Mouse (Mus musculus): ENCODE data around the gene Rab26. TPM values are rescaled to one million over a fixed set of nuclear protein-coding genes. Genes with fewer than 3 reads are reported as not detected.

The Rab26 gene
- total and polyA plus RNA-seq, 3 experiments, result 0.36 to 1.3 (median 0.40) TPM

DNA sequence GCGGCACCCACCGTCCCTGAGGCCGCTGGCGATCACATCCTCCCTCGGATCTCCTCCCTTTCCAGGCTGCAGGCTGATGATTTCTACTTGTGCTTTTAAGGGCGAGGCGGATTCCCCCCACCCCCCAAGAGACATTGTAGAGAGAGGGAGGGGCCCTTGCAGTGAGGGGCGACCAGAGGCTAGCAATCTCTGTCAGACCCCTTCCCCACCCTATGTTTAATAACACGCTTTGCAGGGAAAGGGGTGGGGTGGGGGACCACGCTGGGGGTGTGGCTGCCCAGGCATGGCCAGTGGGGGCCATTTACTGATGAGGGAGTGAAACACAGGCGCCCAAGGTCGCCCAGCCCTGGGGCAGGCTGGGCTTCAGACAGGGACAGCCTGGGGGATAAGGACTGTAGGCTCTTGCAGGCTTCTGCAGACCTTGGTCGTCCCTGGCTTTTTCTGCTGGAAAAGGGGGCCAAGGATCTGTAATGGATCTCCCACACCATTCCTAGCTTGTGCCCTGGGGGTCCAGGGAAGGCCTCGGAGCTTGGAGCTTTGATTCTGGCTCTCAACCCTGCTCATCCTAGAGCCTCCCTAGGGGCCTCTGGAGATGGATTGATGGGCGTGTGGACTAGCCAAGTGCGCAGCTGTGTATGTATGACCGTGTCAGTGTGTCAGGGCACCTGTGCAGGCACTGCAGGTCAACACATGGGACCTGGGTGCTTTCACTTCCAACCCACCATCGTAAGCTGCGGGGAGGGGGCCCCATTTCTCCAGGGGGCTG is 44.6 kb downstream of the Rab26 start:
- TF ChIP-seq RCOR1 (conservative IDR thresholded peaks at IDR 0.05; ENCODE audit: low read depth, low read length) (no peak), ZNF384 (IDR thresholded peaks at IDR 0.05; ENCODE audit: low read depth, low read length) (no peak), TCF12 (IDR thresholded peaks at IDR 0.05; ENCODE audit: low read depth, low read length) (no peak), ETS1 (conservative IDR thresholded peaks at IDR 0.05; ENCODE audit: low read depth, low read length) (no peak), MAZ (IDR thresholded peaks at IDR 0.05; ENCODE audit: low read depth, low read length) (no peak), TBP (conservative IDR thresholded peaks at IDR 0.05; ENCODE audit: low read depth, low read length) (no peak), ZMIZ1 (IDR thresholded peaks at IDR 0.05; ENCODE audit: low read depth, low read length) (no peak), UBTF (IDR thresholded peaks at IDR 0.05; ENCODE audit: low read depth, low read length) (no peak), EP300 (IDR thresholded peaks at IDR 0.05; ENCODE audit: low read length) (no peak), KAT2A (IDR thresholded peaks at IDR 0.05; ENCODE audit: insufficient replicate concordance, low read length) (no peak), CHD1 (IDR thresholded peaks at IDR 0.05; ENCODE audit: low read depth, low read length) (no peak), RAD21 (IDR thresholded peaks at IDR 0.05; ENCODE audit: low read depth, low read length) (no peak)
- Histone ChIP-seq H3K27ac (ENCODE audit: insufficient read depth, low read depth) (no peak overlapping the region), H3K36me3 (replicated peaks in 1 of 2; ENCODE audit: control insufficient read depth in 1 of 2, insufficient read depth in 1 of 2, low read length in 1 of 2) (no peaks in the 10 kb centered on the region), H3K9ac (ENCODE audit: insufficient read depth, low read depth) (no peak overlapping the region), H3K4me2 (ENCODE audit: insufficient read depth, low read depth, poor library complexity, severe bottlenecking) (peak overlapping the region; percentile 76; the same call in 1 of the 2 replicates), H3K4me3 (replicated peaks in 1 of 3; ENCODE audit: low read depth in 2 of 3, low read length in 2 of 3, poor library complexity in 1 of 3) (peak overlapping the region in 1 of 3 experiments; percentile 47), H3K27me3 (replicated peaks) (peaks cover 56% of the 10 kb centered on the region), H3K9me3 (replicated peaks; ENCODE audit: low read length) (no peaks in the 10 kb centered on the region), H3K4me1 (ENCODE audit: control insufficient read depth in 1 of 2, insufficient read depth in 2 of 2) (peaks cover 5 to 6% of the 10 kb centered on the region in 2 experiments; a peak in 2 of 4 replicates), H3K79me2 (replicated peaks; ENCODE audit: control insufficient read depth, extremely low read depth, insufficient read depth, poor library complexity, severe bottlenecking) (no peaks in the 10 kb centered on the region)
- dilution Hi-C loops (cut with MboI; ENCODE audit: extremely low pct_ligation_motif_present, extremely low pct_unique_long_range_greater_than_20kb, low sequenced_read_pairs) (no loop called here), in situ Hi-C loops (cut with MboI; ENCODE audit: low pct_ligation_motif_present, low pct_unique_long_range_greater_than_20kb, low sequenced_read_pairs) (no loop called here)
- DNase-seq (ENCODE audit: extremely low read depth), result no peak

- Histone ChIP-seq H3K79me2 (replicated peaks; ENCODE audit: control insufficient read depth, extremely low read depth, insufficient read depth, poor library complexity, severe bottlenecking) (no peaks in the 10 kb centered on the region), H3K4me1 (ENCODE audit: control insufficient read depth in 1 of 2, insufficient read depth in 2 of 2) (peaks cover 5 to 6% of the 10 kb centered on the region in 2 experiments; a peak in 2 of 4 replicates), H3K27me3 (replicated peaks) (peaks cover 56% of the 10 kb centered on the region), H3K4me3 (replicated peaks in 1 of 3; ENCODE audit: low read depth in 2 of 3, low read length in 2 of 3, poor library complexity in 1 of 3) (peak overlapping the region in 1 of 3 experiments; percentile 47), H3K36me3 (replicated peaks in 1 of 2; ENCODE audit: control insufficient read depth in 1 of 2, insufficient read depth in 1 of 2, low read length in 1 of 2) (no peaks in the 10 kb centered on the region), H3K27ac (ENCODE audit: insufficient read depth, low read depth) (no peak overlapping the region), H3K9me3 (replicated peaks; ENCODE audit: low read length) (no peaks in the 10 kb centered on the region), H3K9ac (ENCODE audit: insufficient read depth, low read depth) (no peak overlapping the region; the same call in 1 of the 2 replicates), H3K4me2 (ENCODE audit: insufficient read depth, low read depth, poor library complexity, severe bottlenecking) (peak overlapping the region; percentile 76)
- in situ Hi-C loops (cut with MboI; ENCODE audit: low pct_ligation_motif_present, low pct_unique_long_range_greater_than_20kb, low sequenced_read_pairs) (no loop called here), dilution Hi-C loops (cut with MboI; ENCODE audit: extremely low pct_ligation_motif_present, extremely low pct_unique_long_range_greater_than_20kb, low sequenced_read_pairs) (no loop called here)
- no peak for DNase-seq (ENCODE audit: extremely low read depth)
- TF ChIP-seq UBTF (IDR thresholded peaks at IDR 0.05; ENCODE audit: low read depth, low read length) (peak; percentile 83; the same call in 1 of the 2 replicates), CHD1 (IDR thresholded peaks at IDR 0.05; ENCODE audit: low read depth, low read length) (no peak), KAT2A (IDR thresholded peaks at IDR 0.05; ENCODE audit: insufficient replicate concordance, low read length) (no peak)
These were observed 45.2 kb downstream of the Rab26 start for GRCm38 (mm10) chr17:24488662-24489264.
